29 mouse cellular contexts compared by ENCODE assay signal in the genomic region with DNA sequence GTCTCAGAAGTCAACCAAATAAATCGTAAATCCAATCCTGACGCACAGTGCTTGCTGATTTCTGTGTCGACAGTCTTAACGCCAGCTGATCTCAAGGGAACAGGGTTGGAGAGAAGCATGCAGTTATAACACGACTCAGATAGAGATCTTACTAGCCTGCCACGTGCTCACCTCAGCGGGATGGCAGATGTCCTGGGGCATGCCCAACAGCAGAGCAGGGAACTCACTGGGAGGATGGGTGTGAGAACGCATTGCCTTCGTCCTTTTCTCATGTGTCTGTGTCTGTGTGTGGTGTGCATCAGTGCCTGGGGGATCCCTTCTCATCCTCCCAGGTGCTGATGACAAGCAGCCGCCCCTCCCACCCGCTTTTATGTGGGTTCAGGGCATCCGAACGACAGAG. TPM values are rescaled to one million over a fixed set of nuclear protein-coding genes. Genes with fewer than 3 reads are reported as not detected.
DNase-seq lines count a peak whose midpoint lies in the region; ATAC-seq lines count a peak whose summit lies in the region.
"Not testable (repeated sequence)": the region's sequence is repeated elsewhere in the genome, so short reads cannot be mapped to it uniquely, and the experiment has no call there.
"Had no signal": no experiment of that assay in that cellular context is flagged by ENCODE, and none has a peak within 500 bp of the region (broad histone marks: within the 10 kb centered on the region; RNA-seq: fewer than 3 reads in every experiment).

No protein-coding gene starts in this region.

- not testable (repeated sequence) for H3K27ac ChIP-seq in forebrain, embryonic 13.5 days; hindbrain, embryonic 13.5 days; intestine, embryonic 15.5 days; midbrain, embryonic 15.5 days; neural tube, embryonic 13.5 days (replicated peaks)

- 39% methylated on average over 13 of the region's 13 CpGs for WGBS in forebrain, embryonic 13.5 days
- WGBS in hindbrain, embryonic 13.5 days: 37% methylated on average over 13 of the region's 13 CpGs
- 21% methylated on average over 13 of the region's 13 CpGs for WGBS in intestine, embryonic 15.5 days
- WGBS in midbrain, embryonic 15.5 days: 22% methylated on average over 13 of the region's 13 CpGs
- WGBS in neural tube, embryonic 13.5 days: 28% methylated on average over 13 of the region's 13 CpGs

- not testable (repeated sequence) for H3K36me3 ChIP-seq in forebrain, embryonic 13.5 days (ENCODE audit: poor library complexity, severe bottlenecking); hindbrain, embryonic 13.5 days; intestine, embryonic 15.5 days; midbrain, embryonic 15.5 days (replicated peaks); neural tube, embryonic 13.5 days

- H3K27me3 ChIP-seq in forebrain, embryonic 13.5 days; hindbrain, embryonic 13.5 days; intestine, embryonic 15.5 days (replicated peaks); midbrain, embryonic 15.5 days (replicated peaks); neural tube, embryonic 13.5 days: not testable (repeated sequence)

- H3K4me2 ChIP-seq in forebrain, embryonic 13.5 days; intestine, embryonic 15.5 days (replicated peaks): not testable (repeated sequence)
- peak overlapping the region; percentile 36; the same call in 1 of the 2 replicates for H3K4me2 ChIP-seq in hindbrain, embryonic 13.5 days
- peak overlapping the region; percentile 35 for H3K4me2 ChIP-seq in midbrain, embryonic 15.5 days
- peak overlapping the region; percentile 37 for H3K4me2 ChIP-seq in neural tube, embryonic 13.5 days

- not testable (repeated sequence) for H3K4me1 ChIP-seq in forebrain, embryonic 13.5 days; hindbrain, embryonic 13.5 days (replicated peaks); intestine, embryonic 15.5 days (replicated peaks); midbrain, embryonic 15.5 days; neural tube, embryonic 13.5 days (replicated peaks)

- H3K9ac ChIP-seq in forebrain, embryonic 13.5 days; hindbrain, embryonic 13.5 days; intestine, embryonic 15.5 days; midbrain, embryonic 15.5 days; neural tube, embryonic 13.5 days: not testable (repeated sequence)

- peak; percentile 9 for DNase-seq in ZHBTc4 (ENCODE audit: low read depth, low spot score)

- ATAC-seq in forebrain, embryonic 13.5 days: 0 out of 2 replicates have a peak, but pooled peaks have one; percentile 48
- not testable (repeated sequence) for ATAC-seq in hindbrain, embryonic 13.5 days (ENCODE audit: low FRiP score)
- ATAC-seq in intestine, embryonic 15.5 days: peak; percentile 51; the same call in 1 of the 2 replicates
- ATAC-seq in megakaryocyte, adult 5-6 weeks (ENCODE audit: poor library complexity, severe bottlenecking): 0 out of 2 replicates have a peak, but pooled peaks have one; percentile 24
- ATAC-seq in midbrain, embryonic 15.5 days (replicated peaks): peak; percentile 82
- ATAC-seq in neural tube, embryonic 13.5 days (ENCODE audit: low read depth): peak; percentile 15; the same call in 1 of the 2 replicates

- H3K4me3 ChIP-seq in forebrain, embryonic 13.5 days; hindbrain, embryonic 13.5 days; intestine, embryonic 15.5 days (replicated peaks); midbrain, embryonic 15.5 days; neural tube, embryonic 13.5 days: not testable (repeated sequence)

- not testable (repeated sequence) for H3K9me3 ChIP-seq in forebrain, embryonic 13.5 days (replicated peaks); hindbrain, embryonic 13.5 days; intestine, embryonic 15.5 days; midbrain, embryonic 15.5 days; neural tube, embryonic 13.5 days

RNA-seq across cellular contexts. Expression of gene Caps2, which starts 13.6 kb away (rescaled TPM):
- 0.14 and 0.34 TPM in 2 replicates for polyA plus RNA-seq in forebrain, embryonic 13.5 days (2015; fragmentation: Nextera tagmentation; extraction: Ambion mirVana)
- polyA plus RNA-seq in hindbrain, embryonic 13.5 days (2015; fragmentation: Nextera tagmentation; extraction: Ambion mirVana): 0.45 and 0.62 TPM in 2 replicates
- polyA plus RNA-seq in intestine, embryonic 15.5 days (2015; fragmentation: Nextera tagmentation; extraction: Ambion mirVana): 0.13 and 0.18 TPM in 2 replicates
- total RNA-seq in megakaryocyte, adult 5-6 weeks (2015): not detected in 2 replicates
- not detected in 2 replicates for total RNA-seq in megakaryocyte, adult 5-6 weeks (2017)
- polyA plus RNA-seq in midbrain, embryonic 15.5 days (2015; fragmentation: Nextera tagmentation; extraction: Ambion mirVana): 0.47 and 0.58 TPM in 2 replicates
- polyA plus RNA-seq in neural tube, embryonic 13.5 days (2015; fragmentation: Nextera tagmentation; extraction: Ambion mirVana): 0.24 and 0.40 TPM in 2 replicates
- total RNA-seq: adrenal gland, adult 8-10 months; gastrocnemius, postnatal 14 days; granulocyte monocyte progenitor cell, adult 5-6 weeks; heart, postnatal 25 days; neutrophil, adult 5-6 weeks had no signal
- polyA plus RNA-seq: liver, embryonic 14.5 days; macrophage had no signal

RNA-seq across cellular contexts. Expression of gene Glipr1l3, which starts 16.9 kb away (rescaled TPM):
- polyA plus RNA-seq in forebrain, embryonic 13.5 days (2015; fragmentation: Nextera tagmentation; extraction: Ambion mirVana): 0.26 TPM in 1 of 2 replicates, not detected in the other
- polyA plus RNA-seq in hindbrain, embryonic 13.5 days (2015; fragmentation: Nextera tagmentation; extraction: Ambion mirVana): 0.38 and 0.45 TPM in 2 replicates
- not detected in 2 replicates for polyA plus RNA-seq in intestine, embryonic 15.5 days (2015; fragmentation: Nextera tagmentation; extraction: Ambion mirVana)
- total RNA-seq in megakaryocyte, adult 5-6 weeks (2015): not detected in 2 replicates
- not detected in 2 replicates for total RNA-seq in megakaryocyte, adult 5-6 weeks (2017)
- 0.45 and 0.86 TPM in 2 replicates for polyA plus RNA-seq in midbrain, embryonic 15.5 days (2015; fragmentation: Nextera tagmentation; extraction: Ambion mirVana)
- 0.45 TPM in 1 of 2 replicates, not detected in the other for polyA plus RNA-seq in neural tube, embryonic 13.5 days (2015; fragmentation: Nextera tagmentation; extraction: Ambion mirVana)
- total RNA-seq: adrenal gland, adult 8-10 months; adrenal gland, postnatal 4 days; CH12.LX; ES-E14; gastrocnemius, postnatal 14 days; granulocyte monocyte progenitor cell, adult 5-6 weeks; heart, postnatal 25 days; layer of hippocampus, postnatal 36 days; left cerebral cortex, postnatal 4 days; neutrophil, adult 5-6 weeks had no signal
- polyA plus RNA-seq: C2C12; embryonic facial prominence, embryonic 11.5 days; heart, embryonic 10.5 days; heart, embryonic 15.5 days; hindbrain, embryonic 11.5 days; intestine, embryonic 14.5 days; kidney, adult 2 months; large intestine, adult 2 months; liver, embryonic 14.5 days; lung, adult 2 months; macrophage; stomach, embryonic 16.5 days had no signal
